Mouse (Mus musculus) myocyte (in vitro differentiated cells): ENCODE measurements around the gene Vmn1r68. TPM values are rescaled to one million over a fixed set of nuclear protein-coding genes. Genes with fewer than 3 reads are reported as not detected.

Experiments used
- H3K27me3 ChIP-seq: one replicate; pipeline ENCODE4 v1.6.1; 2011; ENCODE audit not compliant: control insufficient read depth, insufficient read depth, insufficient read length
- H3K36me3 ChIP-seq: one replicate; pipeline ENCODE4 v1.6.1; 2011; ENCODE audit not compliant: control insufficient read depth, insufficient read depth
- H3K4me2 ChIP-seq: one replicate; pipeline ENCODE4 v1.6.1; 2011; ENCODE audit warnings: low read depth, control low read depth
- H3K4me3 ChIP-seq: one replicate; pipeline ENCODE4 v1.5.1; 2011; ENCODE audit warnings: mild to moderate bottlenecking, control low read depth, moderate library complexity
- H3K79me2 ChIP-seq: one replicate; pipeline ENCODE4 v1.6.1; 2011; ENCODE audit not compliant: control insufficient read depth, insufficient read depth
- H3ac ChIP-seq: one replicate; pipeline ENCODE4 v1.6.1; 2011; ENCODE audit not compliant: control insufficient read depth, insufficient read length
- CEBPB ChIP-seq: IDR thresholded peaks from 2 replicates; pipeline ENCODE4 v1.6.1; 2011; ENCODE audit warnings: mild to moderate bottlenecking, moderate library complexity; ENCODE audit not compliant: poor library complexity, insufficient read depth, severe bottlenecking
- MAX ChIP-seq: IDR thresholded peaks from one replicate; pipeline ENCODE4 v1.6.1; 2011; ENCODE audit warnings: low read depth, mild to moderate bottlenecking, control low read depth
- POLR2A ChIP-seq: IDR thresholded peaks from one replicate; pipeline ENCODE4 v1.6.1; 2011; ENCODE audit warnings: low read depth, mild to moderate bottlenecking, control low read depth, moderate library complexity; ENCODE audit not compliant: insufficient read length
- POLR2AphosphoS2 ChIP-seq: IDR thresholded peaks from one replicate; pipeline ENCODE4 v1.6.1; 2011; ENCODE audit warnings: low read depth, control low read depth; ENCODE audit not compliant: insufficient read length
- REST ChIP-seq: IDR thresholded peaks from one replicate; pipeline ENCODE4 v1.6.1; 2011; ENCODE audit warnings: mild to moderate bottlenecking, control low read depth, moderate library complexity; ENCODE audit not compliant: insufficient read depth, insufficient read length
- SRF ChIP-seq: IDR thresholded peaks from one replicate; pipeline ENCODE4 v1.6.1; 2011; ENCODE audit warnings: low read depth; ENCODE audit not compliant: control insufficient read depth, insufficient read length
- TCF3 ChIP-seq: IDR thresholded peaks from one replicate; pipeline ENCODE4 v1.6.1; 2011; ENCODE audit warnings: low read depth, control low read depth; ENCODE audit not compliant: insufficient read length
- USF1 ChIP-seq: IDR thresholded peaks from one replicate; pipeline ENCODE4 v1.6.1; 2011; ENCODE audit warnings: low read depth, mild to moderate bottlenecking, control low read depth, moderate library complexity
- polyA plus RNA-seq: library from polyadenylated mRNA; unstranded; fragments of >200 nt; fragmentation: generic; extraction: Trizol; gene quantifications from one replicate; pipeline ENCODE4 v1.2.1, GENCODE M21; 2012; ENCODE audit warnings: missing spikeins

Vmn1r68 gene
- polyA plus RNA-seq, 1 experiment: not detected

DNA sequence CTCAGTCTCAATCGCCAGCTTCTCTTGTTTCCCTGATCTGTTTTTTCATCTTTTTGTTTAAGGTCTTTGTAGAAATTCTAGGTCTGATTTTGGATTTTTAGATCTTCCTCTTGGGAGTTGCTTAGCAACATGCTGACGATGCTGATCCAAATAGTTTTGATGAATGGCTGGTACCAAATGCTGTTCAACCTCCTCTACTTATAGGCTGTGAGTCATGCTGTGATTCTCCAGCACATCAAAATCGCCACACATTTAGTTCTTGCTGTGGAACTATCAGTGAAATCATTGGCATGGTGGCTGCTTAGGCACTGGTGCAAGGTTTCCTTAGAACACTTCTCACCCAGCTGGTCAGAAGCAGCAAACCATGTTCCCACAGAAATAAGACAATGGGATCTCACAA is 100.1 kb downstream of the Vmn1r68 start:
- no peak overlapping the region for H3K4me2 ChIP-seq
- no peak overlapping the region for H3ac ChIP-seq
- H3K4me3 ChIP-seq: no peak overlapping the region
- no peaks in the 10 kb centered on the region for H3K27me3 ChIP-seq
- no peaks in the 10 kb centered on the region for H3K36me3 ChIP-seq
- H3K79me2 ChIP-seq: no peaks in the 10 kb centered on the region
- TF ChIP-seq USF1: no peak
- TF ChIP-seq SRF: no peak
- no peak for TF ChIP-seq CEBPB
- TF ChIP-seq POLR2A: no peak
- no peak for TF ChIP-seq POLR2AphosphoS2
- no peak for TF ChIP-seq REST
- TF ChIP-seq MAX: no peak
- TF ChIP-seq TCF3: no peak

Other genes with a start within 250 kb of the Vmn1r68 start
- gene Vmn1r67, start 115.2 kb downstream of the Vmn1r68 start, polyA plus RNA-seq: not detected
- 0.96 TPM for gene Zik1, start 63.1 kb downstream of the Vmn1r68 start, polyA plus RNA-seq
- gene Vmn1r69, start 55.2 kb upstream of the Vmn1r68 start, polyA plus RNA-seq: not detected
- gene Vmn1r70, start 73.0 kb upstream of the Vmn1r68 start, polyA plus RNA-seq: not detected
- gene Nlrp4b, start 129.3 kb upstream of the Vmn1r68 start, polyA plus RNA-seq: not detected
- not detected for gene Vmn1r71, start 195.9 kb upstream of the Vmn1r68 start, polyA plus RNA-seq